Mouse (Mus musculus) cerebellum, adult 18-20 months (tissue): ENCODE data around the gene Fam185a.

ENCODE experiments used
- DNase-seq, 2 experiments: peaks; one replicate each; pipeline ENCODE4 v3.0.0; 2021

Gene Fam185a

GRCm38 (mm10) chr5:21496321-21496720 lies 71.6 kb downstream of the Fam185a start:
- DNase-seq = no peak

DNA sequence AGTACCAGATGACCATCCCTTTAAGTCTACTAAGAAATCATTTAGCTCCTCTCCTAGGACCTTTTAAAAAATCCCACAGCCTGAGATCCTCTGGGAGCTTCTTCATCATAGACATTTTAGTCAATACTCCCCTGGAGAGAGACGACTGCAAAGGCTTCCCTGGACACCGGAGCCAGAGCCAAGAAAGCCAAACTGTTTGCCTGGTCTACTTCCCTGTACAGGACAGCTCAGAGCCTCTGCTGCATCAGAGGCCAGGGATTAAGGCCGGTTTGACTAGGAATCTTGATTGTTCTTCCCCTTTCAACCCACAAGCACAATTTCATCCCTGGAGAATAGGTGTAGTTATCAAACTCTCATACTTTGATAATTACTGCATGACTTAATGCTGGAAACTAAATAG lies 72.1 kb downstream of the Fam185a start:
- DNase-seq = no peak

DNA sequence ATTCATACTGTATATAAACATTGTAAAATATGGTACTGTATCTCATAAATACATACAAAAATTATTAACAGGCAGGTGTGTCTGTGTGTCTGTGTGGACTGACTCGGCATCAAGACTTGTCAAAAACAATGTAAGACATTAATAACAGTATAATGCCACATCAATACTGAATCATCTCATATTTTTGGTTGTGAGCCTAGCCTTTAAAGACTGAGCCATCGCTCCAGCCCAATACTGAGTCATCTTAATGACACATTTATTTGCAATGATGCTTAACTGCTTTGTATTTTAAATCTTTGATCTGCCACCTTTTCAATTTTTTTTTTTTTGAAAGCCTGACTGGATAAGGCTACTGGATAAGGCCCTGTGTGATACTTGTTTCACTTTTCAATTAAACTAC lies 73.7 kb downstream of the Fam185a start:
- no peak for DNase-seq

DNA sequence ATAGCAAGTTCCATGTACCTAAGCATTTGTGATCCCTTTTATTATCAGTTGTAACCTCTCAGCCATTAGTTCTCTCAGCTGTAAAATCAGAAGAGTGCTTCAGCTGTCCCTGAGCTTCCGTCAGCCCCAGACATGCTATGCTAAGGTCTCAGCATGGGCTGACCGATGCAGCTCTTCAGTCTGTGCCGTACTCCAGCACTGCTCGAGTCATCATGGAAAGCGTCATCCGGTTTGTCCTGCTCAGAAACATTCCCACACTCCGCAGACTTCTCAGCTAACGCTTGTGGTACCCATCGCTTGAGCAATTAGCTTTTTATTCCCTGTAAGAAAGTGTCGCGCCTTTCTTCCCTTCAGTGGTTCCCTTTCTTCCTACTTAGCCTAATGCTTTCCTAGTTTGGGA lies 74.2 kb downstream of the Fam185a start:
- no peak for DNase-seq

DNA sequence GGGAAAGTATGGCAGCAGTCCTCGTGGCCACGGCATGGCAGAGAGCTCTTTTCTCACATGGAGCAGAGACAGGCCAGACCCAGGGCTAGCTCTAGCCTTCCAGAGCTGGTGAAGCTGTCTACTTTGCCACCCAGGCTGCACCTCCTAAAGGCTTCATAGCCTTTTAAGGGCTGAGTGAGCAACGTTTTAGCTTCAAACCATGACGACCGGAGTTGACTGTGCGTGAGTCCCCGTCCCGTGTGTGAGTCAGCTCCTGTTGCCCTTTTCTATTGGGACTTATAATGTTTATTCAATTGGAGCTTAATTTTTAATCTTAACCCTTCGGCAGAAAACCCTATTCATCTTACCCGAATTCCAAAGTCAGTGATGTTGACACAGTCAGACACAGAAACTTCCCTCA lies 75.4 kb downstream of the Fam185a start:
- no peak for DNase-seq

- no peak for DNase-seq
Observed at GRCm38 (mm10) chr5:21500941-21501340, 76.2 kb downstream of the Fam185a start.

GRCm38 (mm10) chr5:21502936-21503610 lies 78.3 kb downstream of the Fam185a start:
- no peak for DNase-seq

- DNase-seq = no peak
Observed at GRCm38 (mm10) chr5:21505159-21505558, 80.4 kb downstream of the Fam185a start.

GRCm38 (mm10) chr5:21506887-21507286 lies 82.1 kb downstream of the Fam185a start:
- no peak for DNase-seq

DNA sequence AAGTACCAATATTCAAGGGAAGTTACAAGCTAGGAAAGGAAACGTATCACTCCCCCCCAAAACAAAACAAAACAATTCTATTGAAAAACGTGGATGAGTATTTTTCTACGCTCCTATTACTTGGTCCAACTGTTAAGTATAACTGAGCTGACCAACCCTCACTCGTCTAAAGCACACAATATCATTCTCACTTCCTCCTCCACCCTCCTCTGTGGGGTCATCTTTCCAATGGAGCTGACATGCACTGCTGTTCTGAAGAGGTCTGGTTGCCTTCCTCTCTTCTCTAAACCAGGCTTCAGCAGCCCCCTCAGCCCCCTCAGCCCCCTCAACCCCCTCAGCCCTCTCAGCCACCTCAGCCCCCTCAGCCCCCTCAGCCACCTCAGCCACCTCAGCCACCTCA lies 85.0 kb downstream of the Fam185a start:
- no peak for DNase-seq

DNA sequence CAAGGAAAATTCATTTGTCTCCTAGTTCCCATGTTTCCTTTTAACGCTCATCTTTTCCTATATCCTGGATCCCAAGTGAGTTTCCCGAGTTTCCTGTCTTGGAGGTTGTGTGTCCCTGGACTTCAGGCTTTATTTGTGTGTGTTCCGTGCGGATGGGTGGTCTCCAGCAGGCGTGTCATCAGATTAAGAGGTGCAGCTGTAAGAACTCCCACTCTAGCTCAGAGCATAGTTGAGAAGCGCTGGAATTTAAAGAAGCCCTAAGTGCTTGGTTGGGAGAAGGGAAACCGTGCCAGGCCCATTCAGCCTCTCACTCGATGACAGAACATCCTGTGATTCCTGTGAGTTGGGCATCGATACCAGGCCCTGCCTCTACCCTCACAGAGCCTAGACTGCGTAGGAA lies 88.6 kb downstream of the Fam185a start:
- no peak for DNase-seq

DNA sequence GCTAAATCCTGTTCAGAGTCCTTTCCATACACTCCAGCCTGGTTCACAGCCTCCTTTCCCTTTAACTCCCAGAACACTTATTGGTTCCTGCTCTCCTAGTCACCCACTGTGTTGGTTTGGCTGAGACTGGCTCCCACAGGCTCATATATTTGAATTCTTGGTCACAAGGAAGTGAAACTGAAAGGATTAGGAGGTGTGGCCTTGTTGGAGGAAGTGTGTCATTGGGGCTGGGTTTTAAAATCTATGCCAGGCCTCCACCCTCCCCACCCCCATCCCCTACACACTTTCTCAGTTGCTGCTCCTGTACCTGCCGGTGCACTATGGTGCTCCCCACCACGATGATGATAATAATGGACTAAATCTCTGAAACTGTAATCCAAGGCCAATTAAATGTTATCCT lies 92.8 kb downstream of the Fam185a start:
- DNase-seq = no peak

- DNase-seq = no peak
Observed at GRCm38 (mm10) chr5:21518207-21518606, 93.4 kb downstream of the Fam185a start.

DNA sequence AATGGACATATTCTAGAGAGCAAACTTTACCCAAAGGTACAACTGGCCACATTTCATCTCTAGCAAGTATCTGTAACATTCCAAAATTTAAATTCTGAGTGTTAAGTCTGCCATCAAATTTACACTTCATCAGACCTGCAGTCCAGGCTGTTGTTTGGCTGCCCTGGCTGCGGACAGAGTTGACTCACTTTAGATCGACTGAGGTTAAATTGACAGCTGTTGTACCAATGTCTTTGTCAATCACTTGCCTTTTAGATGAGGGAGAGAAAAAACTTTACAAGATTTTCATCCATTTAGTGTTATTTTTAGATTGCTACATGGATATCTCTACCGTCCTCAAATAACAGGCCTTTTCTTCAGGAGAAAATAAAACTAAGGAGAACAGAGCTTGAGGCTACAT lies 94.4 kb downstream of the Fam185a start:
- no peak for DNase-seq

DNA sequence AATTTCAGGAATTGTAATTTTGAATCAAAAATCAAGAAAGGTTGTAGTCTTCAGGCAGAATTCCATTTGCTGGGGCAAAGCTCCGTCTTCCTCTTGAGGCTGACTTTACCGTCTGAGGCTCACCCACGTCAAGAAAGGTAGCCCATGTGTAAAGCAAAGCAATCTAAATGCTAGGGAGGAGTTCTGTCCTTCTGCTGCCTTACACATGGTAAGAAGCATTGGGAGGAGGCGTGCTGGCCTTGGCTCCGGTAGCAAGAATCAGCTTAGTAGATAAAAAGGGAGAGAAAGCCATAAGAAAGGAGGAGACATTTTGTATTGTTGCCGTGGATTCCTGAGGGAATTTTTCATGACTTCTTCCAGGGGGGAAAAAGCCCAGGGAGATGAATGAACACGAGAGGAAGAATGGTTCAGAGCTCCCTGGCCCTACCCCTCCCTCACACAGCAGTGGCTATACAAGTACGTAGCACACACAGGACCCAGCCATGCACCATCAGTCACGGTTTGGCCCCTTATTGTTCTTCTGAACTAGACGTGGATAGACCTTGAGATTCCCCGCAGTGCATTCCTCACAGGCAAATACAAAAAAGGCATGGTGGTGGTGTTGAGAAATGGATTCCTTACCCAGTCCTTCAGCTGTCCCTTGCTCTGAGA lies 102.2 kb downstream of the Fam185a start:
- DNase-seq = no peak

DNA sequence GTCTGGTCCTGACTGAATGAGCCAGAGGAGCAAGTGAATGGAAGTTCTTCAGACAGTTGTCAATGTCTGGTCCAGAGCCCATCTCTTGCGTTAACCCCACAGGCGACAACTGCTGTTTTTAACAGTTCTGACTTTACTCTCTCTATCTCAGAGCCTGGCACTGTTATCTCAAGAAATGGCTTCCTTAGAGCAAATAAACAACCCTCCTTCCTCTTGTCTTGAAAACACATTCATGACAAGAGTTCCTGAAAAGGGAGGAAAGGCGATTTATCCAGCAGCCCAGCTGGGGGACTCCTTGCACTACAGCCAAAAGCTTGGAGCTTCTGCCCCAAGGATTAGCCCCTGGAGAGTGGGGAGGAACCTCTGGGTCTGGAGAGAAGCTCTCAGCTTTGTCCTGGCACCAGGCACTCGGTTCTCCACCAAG lies 102.7 kb downstream of the Fam185a start:
- no peak for DNase-seq

- DNase-seq = no peak
Observed at GRCm38 (mm10) chr5:21528068-21528842, 103.5 kb downstream of the Fam185a start.

DNA sequence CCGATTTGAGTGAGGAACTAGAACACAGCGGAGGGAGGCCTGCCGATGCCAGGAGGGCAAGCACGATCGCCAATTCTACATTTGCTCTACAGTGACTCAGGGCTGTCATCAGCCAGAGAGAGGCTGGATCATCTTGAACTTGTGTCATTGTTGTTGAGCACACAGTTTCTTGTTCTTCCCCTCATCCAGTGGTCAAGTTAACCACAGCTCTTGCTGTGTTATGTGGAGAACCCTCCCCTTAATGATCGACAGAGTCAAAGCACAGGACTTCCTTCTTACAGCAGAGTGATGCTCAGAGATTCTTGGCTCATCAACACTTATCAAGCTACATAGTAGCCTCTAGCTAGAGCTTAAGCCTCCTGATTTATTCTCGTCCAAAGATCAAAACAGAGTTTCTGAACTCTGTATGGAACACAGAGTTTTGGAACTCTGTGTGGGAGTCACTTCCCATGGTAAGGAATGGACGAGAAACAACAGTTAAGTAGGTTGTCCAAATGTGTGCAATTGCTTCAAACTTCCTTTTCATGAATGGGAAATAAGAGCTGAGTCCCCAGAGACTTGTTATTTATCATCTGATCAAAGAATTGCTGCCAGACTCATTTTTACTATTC lies 104.5 kb downstream of the Fam185a start:
- no peak for DNase-seq
